Mouse (Mus musculus): ENCODE measurements at regions not wholly inside any gene's neighbourhood (a gene's known extent, or its start where the extent isn't known, plus 50 kb on each side); places are given as distances from the start of the nearest gene placed in this dataset.

- DNase-seq: no peak
These were observed 141.2 kb downstream of the Tex29 start for GRCm38 (mm10) chr8:11981458-11981857.

GRCm38 (mm10) chr8:11990024-11990423 lies 149.8 kb downstream of the Tex29 start:
- no peak for DNase-seq

GRCm38 (mm10) chr8:11999736-12000458 lies 159.6 kb downstream of the Tex29 start:
- peak; percentile 3 for DNase-seq

- no peak for DNase-seq
These were observed 160.2 kb downstream of the Tex29 start for GRCm38 (mm10) chr8:12000459-12000789.

GRCm38 (mm10) chr8:12004241-12004640 lies 164.0 kb downstream of the Tex29 start:
- DNase-seq: no peak

GRCm38 (mm10) chr8:12012769-12013168 lies 172.5 kb downstream of the Tex29 start:
- DNase-seq: no peak

- DNase-seq: no peak
These were observed 177.5 kb downstream of the Tex29 start for GRCm38 (mm10) chr8:12017750-12018149.

- no peak for DNase-seq
These were observed 179.0 kb downstream of the Tex29 start for GRCm38 (mm10) chr8:12019272-12019671.

GRCm38 (mm10) chr8:12023669-12024390 lies 183.6 kb downstream of the Tex29 start:
- DNase-seq: no peak

GRCm38 (mm10) chr8:12030363-12031116 lies 190.3 kb downstream of the Tex29 start:
- peak; percentile 2 for DNase-seq

GRCm38 (mm10) chr8:12031796-12032195 lies 191.5 kb downstream of the Tex29 start:
- no peak for DNase-seq

- DNase-seq: no peak
These were observed 192.1 kb downstream of the Tex29 start for GRCm38 (mm10) chr8:12032386-12032785.

GRCm38 (mm10) chr8:12036349-12036748 lies 196.1 kb downstream of the Tex29 start:
- DNase-seq: no peak

- no peak for DNase-seq
These were observed 200.7 kb downstream of the Tex29 start for GRCm38 (mm10) chr8:12040924-12041323.

GRCm38 (mm10) chr8:12041662-12042061 lies 201.4 kb downstream of the Tex29 start:
- DNase-seq: no peak

GRCm38 (mm10) chr8:12050841-12051240 lies 210.6 kb downstream of the Tex29 start:
- DNase-seq: no peak

- no peak for DNase-seq
These were observed 211.1 kb downstream of the Tex29 start for GRCm38 (mm10) chr8:12051357-12051756.

GRCm38 (mm10) chr8:12055931-12056330 lies 215.7 kb downstream of the Tex29 start:
- no peak for DNase-seq

GRCm38 (mm10) chr8:12061237-12061636 lies 217.4 kb upstream of the A230072I06Rik start:
- no peak for DNase-seq

GRCm38 (mm10) chr8:12062710-12063109 lies 215.9 kb upstream of the A230072I06Rik start:
- DNase-seq: no peak

- no peak for DNase-seq
These were observed 214.0 kb upstream of the A230072I06Rik start for GRCm38 (mm10) chr8:12064664-12065063.

- no peak for DNase-seq
These were observed 212.2 kb upstream of the A230072I06Rik start for GRCm38 (mm10) chr8:12066454-12066853.

GRCm38 (mm10) chr8:12073311-12073999 lies 205.2 kb upstream of the A230072I06Rik start:
- no peak for DNase-seq
